Mouse (Mus musculus): Measurements from ENCODE around the gene Abcg5.

DNA sequence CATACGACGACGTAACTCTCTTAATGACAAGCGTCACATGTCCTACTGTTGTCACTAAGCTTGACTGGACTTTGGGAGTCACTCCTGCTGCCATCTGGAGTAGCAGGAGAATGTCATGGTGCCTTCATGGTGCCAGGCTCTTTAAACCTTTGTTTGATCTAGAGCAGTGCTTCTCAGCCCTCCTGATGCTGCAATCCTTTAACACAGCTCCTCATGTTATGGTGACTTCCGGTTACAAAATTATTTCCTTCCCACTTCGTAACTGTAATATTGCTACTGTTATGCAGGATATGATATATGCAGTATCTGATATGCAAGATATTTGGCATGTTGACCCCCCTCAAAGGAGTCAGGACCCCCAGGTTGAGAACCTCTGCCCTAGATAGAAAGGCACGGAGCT lies 63.7 kb downstream of the Abcg5 start:
- TF ChIP-seq POLR2A (IDR thresholded peaks at IDR 0.05; ENCODE audit: low read depth, low read length) (no peak), CTCF (conservative IDR thresholded peaks at IDR 0.05 in 1 of 2, IDR thresholded peaks at IDR 0.05 in 1 of 2; ENCODE audit: low read depth in 2 of 2, low read length in 2 of 2) (no peak), MAFK (IDR thresholded peaks at IDR 0.05; ENCODE audit: insufficient replicate concordance, low read length) (no peak), TCF12 (IDR thresholded peaks at IDR 0.05; ENCODE audit: low read depth, low read length) (no peak), HCFC1 (IDR thresholded peaks at IDR 0.05; ENCODE audit: low read depth, low read length) (no peak), MEF2A (IDR thresholded peaks at IDR 0.05; ENCODE audit: borderline replicate concordance, low read depth, low read length) (no peak), MAX (IDR thresholded peaks at IDR 0.05; ENCODE audit: low read length) (no peak), SIN3A (IDR thresholded peaks at IDR 0.05; ENCODE audit: low read length) (no peak), USF2 (conservative IDR thresholded peaks at IDR 0.05; ENCODE audit: low read depth, low read length) (no peak), ZC3H11A (IDR thresholded peaks at IDR 0.05; ENCODE audit: low read depth, low read length) (no peak)
